Mouse (Mus musculus) midbrain, embryonic 16.5 days (tissue): ENCODE results near the gene Xirp1. TPM values are rescaled to one million over a fixed set of nuclear protein-coding genes. Genes with fewer than 3 reads are reported as not detected.

ENCODE experiments used
- polyA plus RNA-seq: library from polyadenylated mRNA; unstranded; fragments of >200 nt; fragmentation: Nextera tagmentation; extraction: Ambion mirVana; gene quantifications from 2 replicates; pipeline ENCODE4 v1.2.1, GENCODE M21; 2015

Gene Xirp1
- polyA plus RNA-seq, 1 experiment from 2014 or later = not detected

Other genes with a start within 250 kb of the Xirp1 start
- 0.20 TPM in 2 replicates for gene Scn11a, start 198.1 kb downstream of the Xirp1 start, polyA plus RNA-seq
- gene Wdr48, start 128.7 kb downstream of the Xirp1 start, polyA plus RNA-seq = 68.2 and 73.7 TPM in 2 replicates
- gene Gorasp1, start 86.0 kb downstream of the Xirp1 start, polyA plus RNA-seq = 27.3 and 29.2 TPM in 2 replicates
- 1.0 and 1.3 TPM in 2 replicates for gene Ttc21a, start 86.0 kb downstream of the Xirp1 start, polyA plus RNA-seq
- gene Csrnp1, start 38.9 kb downstream of the Xirp1 start, polyA plus RNA-seq = 0.75 and 1.0 TPM in 2 replicates
- 7.6 and 8.0 TPM in 2 replicates for gene Cx3cr1, start 46.3 kb upstream of the Xirp1 start, polyA plus RNA-seq
- gene Ccr8, start 68.5 kb upstream of the Xirp1 start, polyA plus RNA-seq = not detected in 2 replicates
- gene Slc25a38, start 86.8 kb upstream of the Xirp1 start, polyA plus RNA-seq = 38.0 and 43.6 TPM in 2 replicates
- 846 and 879 TPM in 2 replicates for gene Rpsa, start 104.1 kb upstream of the Xirp1 start, polyA plus RNA-seq
- gene Mobp, start 126.1 kb upstream of the Xirp1 start, polyA plus RNA-seq = 0.10 TPM in 1 of 2 replicates, not detected in the other